Mouse (Mus musculus) heart, adult 2 months (tissue): ENCODE measurements around the gene Tiam1. TPM values are rescaled to one million over a fixed set of nuclear protein-coding genes. Genes with fewer than 3 reads are reported as not detected.

ENCODE experiments used
- DNase-seq, 2 experiments: peaks; one replicate each; pipeline ENCODE4 v3.0.0; 2021
- H3K27ac ChIP-seq: fragments of 200-600 bp; 2 replicates; pipeline ENCODE4 v1.8.1; 2022
- H3K27me3 ChIP-seq: fragments of 200-500 bp; 2 replicates; pipeline ENCODE4 v1.6.1; 2012; ENCODE audit warnings: mild to moderate bottlenecking, low read length, inconsistent platforms, mixed read lengths; ENCODE audit not compliant: control insufficient read depth, insufficient read depth
- H3K36me3 ChIP-seq: fragments of 200-500 bp; 2 replicates; pipeline ENCODE4 v1.6.1; 2012; ENCODE audit warnings: low read length, inconsistent platforms; ENCODE audit not compliant: control insufficient read depth, insufficient read depth
- H3K4me1 ChIP-seq: fragments of 200-500 bp; 2 replicates; pipeline ENCODE4 v1.6.1; 2011; ENCODE audit warnings: low read length; ENCODE audit not compliant: control insufficient read depth, insufficient read depth
- H3K4me3 ChIP-seq: fragments of 200-600 bp; 2 replicates; pipeline ENCODE4 v1.8.1; 2022
- H3K79me2 ChIP-seq: fragments of 200-500 bp; replicated peaks from 2 replicates; pipeline ENCODE4 v1.6.1; 2012; ENCODE audit warnings: mild to moderate bottlenecking, inconsistent platforms, low read length, moderate library complexity, mixed read lengths; ENCODE audit not compliant: control insufficient read depth, insufficient read depth
- H3K9ac ChIP-seq: fragments of 200-500 bp; 2 replicates; pipeline ENCODE4 v1.6.1; 2012; ENCODE audit warnings: low read depth, mild to moderate bottlenecking, control low read depth, inconsistent platforms, low read length, mixed read lengths
- CTCF ChIP-seq: fragments of 200-600 bp; IDR thresholded peaks from 2 replicates; pipeline ENCODE4 v1.8.1; 2022; ENCODE audit warnings: antibody characterized with exemption, mild to moderate bottlenecking, moderate library complexity
- EP300 ChIP-seq: fragments of 200-500 bp; IDR thresholded peaks from 2 replicates; pipeline ENCODE4 v1.6.1; 2011; ENCODE audit warnings: low read depth, low read length, control low read depth; ENCODE audit not compliant: insufficient read depth
- POLR2A ChIP-seq: fragments of 200-500 bp; IDR thresholded peaks from 2 replicates; pipeline ENCODE4 v1.6.1; 2011; ENCODE audit warnings: mild to moderate bottlenecking, low read depth, low read length, control low read depth; ENCODE audit not compliant: insufficient read depth
- WGBS: fragments of 180-500 bp; shearing (Covaris S2); methylation state at CpG from one replicate; pipeline ENCODE4 v1.1.7; 2018; 5-methylcytosine and 5-hydroxymethylcytosine counted together
- intact Hi-C: fragments of 180-260 bp; cut with DNase I; formaldehyde crosslinking; loops from one replicate; pipeline ENCODE4 v1.15.1; 2025
- polyA plus RNA-seq: library from polyadenylated mRNA; depleted of rRNA; stranded (reverse); fragments of >200 nt; gene quantifications from 2 replicates; pipeline ENCODE4 v1.2.3, GENCODE M21; 2012
- total RNA-seq, 2 experiments: library from RNA; stranded (reverse); gene quantifications; 2 replicates each; pipeline ENCODE4 v1.2.3; 2021

Tiam1 gene
- total and polyA plus RNA-seq, 3 experiments = 2.3 to 7.9 (median 4.4) TPM

DNA sequence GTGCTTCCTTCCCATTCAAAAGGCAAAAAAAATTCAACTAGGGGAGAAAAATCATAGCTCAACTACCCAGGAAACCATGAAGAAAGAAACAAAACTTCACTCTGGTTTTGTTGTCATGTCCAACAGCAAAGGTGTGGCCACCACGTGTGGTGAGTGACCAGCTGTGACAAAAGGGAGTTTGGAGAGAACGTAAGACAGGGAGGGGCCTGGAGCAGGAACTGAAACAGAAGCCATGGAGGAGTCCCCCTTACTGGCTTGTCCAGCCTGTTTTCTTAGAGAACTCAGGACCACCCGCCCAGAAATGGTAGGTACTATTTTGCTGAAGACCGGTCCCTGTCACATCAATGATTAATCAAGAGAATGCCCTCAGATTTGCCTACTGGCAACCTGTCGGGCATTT lies 342.1 kb downstream of the Tiam1 start:
- intact Hi-C loops = no loop called here
- no peak for TF ChIP-seq POLR2A
- TF ChIP-seq EP300 = no peak
- TF ChIP-seq CTCF = no peak
- H3K4me1 ChIP-seq = no peaks in the 10 kb centered on the region
- no peak for DNase-seq
- no peak overlapping the region for H3K27ac ChIP-seq
- no peaks in the 10 kb centered on the region for H3K27me3 ChIP-seq
- H3K9ac ChIP-seq = no peak overlapping the region
- H3K79me2 ChIP-seq = no peaks in the 10 kb centered on the region
- WGBS = 79% methylated on average over 5 of the region's 5 CpGs
- H3K4me3 ChIP-seq = no peak overlapping the region
- H3K36me3 ChIP-seq = no peaks in the 10 kb centered on the region

DNA sequence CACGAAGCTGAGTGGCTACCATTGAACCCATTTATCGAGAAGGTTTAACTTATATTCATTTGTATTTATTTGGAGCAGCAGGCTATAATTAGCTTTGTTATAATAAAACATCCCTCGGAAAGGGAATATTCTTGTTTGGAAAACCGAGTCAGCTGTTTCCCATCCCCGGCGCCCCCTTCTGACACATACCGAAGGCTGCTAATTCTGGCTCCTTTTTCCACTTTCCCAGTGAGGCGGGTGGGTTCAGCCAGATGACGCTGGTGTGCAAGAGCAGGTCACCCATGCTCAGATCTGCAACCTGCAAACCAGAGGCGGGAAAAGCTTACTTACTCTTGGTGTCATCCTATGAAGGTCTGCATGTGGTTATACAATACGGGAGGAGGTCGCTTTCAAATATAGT lies 343.8 kb downstream of the Tiam1 start:
- H3K4me3 ChIP-seq = no peak overlapping the region
- no peak for DNase-seq
- no peaks in the 10 kb centered on the region for H3K36me3 ChIP-seq
- no peak overlapping the region for H3K9ac ChIP-seq
- no peaks in the 10 kb centered on the region for H3K27me3 ChIP-seq
- WGBS = 69% methylated on average over 12 of the region's 12 CpGs
- no peaks in the 10 kb centered on the region for H3K79me2 ChIP-seq
- intact Hi-C loops = no loop called here
- H3K27ac ChIP-seq = no peak overlapping the region
- no peak for TF ChIP-seq EP300
- no peak for TF ChIP-seq CTCF
- no peak for TF ChIP-seq POLR2A
- no peaks in the 10 kb centered on the region for H3K4me1 ChIP-seq

DNA sequence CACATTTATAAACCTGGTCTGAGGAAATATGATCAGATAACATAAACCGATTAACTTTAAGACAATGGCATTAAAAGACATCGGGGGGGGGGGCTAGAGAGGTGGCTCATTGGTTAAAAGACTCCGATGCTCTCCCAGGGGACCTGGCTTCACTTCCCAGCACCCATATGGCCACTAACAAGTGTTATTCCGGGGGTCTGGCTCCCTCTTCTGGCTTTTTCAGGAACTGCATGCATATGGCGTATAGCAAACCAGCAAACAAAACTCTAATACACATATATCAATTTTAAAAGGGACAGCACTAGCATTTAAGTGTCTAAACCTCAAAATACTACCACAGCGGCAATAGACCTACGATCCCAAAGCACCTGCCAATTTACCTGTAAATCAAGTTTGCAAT lies 347.0 kb downstream of the Tiam1 start:
- H3K27ac ChIP-seq = no peak overlapping the region
- no peaks in the 10 kb centered on the region for H3K4me1 ChIP-seq
- no peak overlapping the region for H3K9ac ChIP-seq
- 88% methylated on average over 7 of the region's 7 CpGs for WGBS
- intact Hi-C loops = no loop called here
- no peaks in the 10 kb centered on the region for H3K27me3 ChIP-seq
- no peak for DNase-seq
- no peaks in the 10 kb centered on the region for H3K79me2 ChIP-seq
- peak; percentile 41 for TF ChIP-seq CTCF
- no peak for TF ChIP-seq EP300
- TF ChIP-seq POLR2A = no peak
- H3K36me3 ChIP-seq = no peaks in the 10 kb centered on the region
- no peak overlapping the region for H3K4me3 ChIP-seq

DNA sequence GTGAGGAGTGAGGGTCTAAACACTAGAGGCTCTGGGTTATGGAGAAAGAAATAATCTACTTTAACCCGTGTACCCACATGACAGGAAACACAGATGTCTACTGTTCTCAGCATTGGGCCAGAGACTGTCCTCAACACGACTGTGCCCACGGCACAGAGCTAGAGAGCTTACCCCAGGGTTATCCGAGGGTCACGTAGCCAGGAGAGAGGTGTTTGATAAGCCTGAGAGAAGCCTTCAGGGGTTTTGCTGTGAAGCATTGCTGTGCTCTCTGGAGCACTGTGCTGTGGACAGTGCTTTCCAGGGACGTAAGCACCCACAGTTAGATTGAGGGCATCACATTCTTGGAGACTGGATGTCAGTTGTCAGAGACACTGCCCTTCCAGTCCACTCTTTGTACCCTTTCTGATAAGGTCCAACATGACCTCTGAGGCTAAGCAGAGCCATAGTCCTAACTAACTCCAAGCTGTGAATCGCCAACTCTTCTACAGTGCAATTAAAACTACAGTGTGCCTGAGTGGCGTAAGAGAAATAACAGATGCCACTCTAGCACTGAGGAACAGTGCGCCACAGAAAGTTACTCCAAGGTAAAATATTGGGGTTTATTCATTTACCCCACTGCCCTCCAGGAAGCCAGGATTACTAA lies 353.7 kb downstream of the Tiam1 start:
- Histone ChIP-seq H3K36me3 (no peaks in the 10 kb centered on the region), H3K9ac (no peak overlapping the region), H3K27ac (no peak overlapping the region), H3K27me3 (no peaks in the 10 kb centered on the region), H3K79me2 (no peaks in the 10 kb centered on the region), H3K4me1 (no peaks in the 10 kb centered on the region), H3K4me3 (no peak overlapping the region)
- TF ChIP-seq CTCF (no peak), POLR2A (no peak), EP300 (no peak)
- DNase-seq = no peak
- 64% methylated on average over 9 of the region's 9 CpGs for WGBS
- intact Hi-C loops = no loop called here

DNA sequence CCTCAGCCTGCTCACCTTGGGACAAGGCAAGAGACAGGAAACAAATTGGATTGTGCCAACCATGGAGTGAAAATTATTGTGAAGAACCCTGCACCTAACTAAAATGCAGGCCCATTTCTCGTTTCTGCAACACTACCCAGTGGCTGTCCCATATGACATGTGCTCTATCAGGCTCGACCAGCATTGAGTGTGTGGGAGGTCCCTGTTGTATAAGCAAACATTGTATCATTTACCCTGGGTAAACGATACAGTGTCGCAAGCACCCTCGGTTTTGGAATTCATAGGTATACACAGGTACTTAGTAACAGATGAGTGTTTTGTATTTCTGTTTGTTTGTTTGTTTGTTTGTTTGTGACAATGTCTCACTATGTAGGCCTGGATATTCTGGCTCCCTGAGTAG lies 357.8 kb downstream of the Tiam1 start:
- no peaks in the 10 kb centered on the region for H3K27me3 ChIP-seq
- no peaks in the 10 kb centered on the region for H3K4me1 ChIP-seq
- DNase-seq = no peak
- intact Hi-C loops = no loop called here
- no peak for TF ChIP-seq POLR2A
- no peak for TF ChIP-seq EP300
- TF ChIP-seq CTCF = no peak
- no peaks in the 10 kb centered on the region for H3K79me2 ChIP-seq
- H3K4me3 ChIP-seq = no peak overlapping the region
- no peak overlapping the region for H3K9ac ChIP-seq
- H3K36me3 ChIP-seq = no peaks in the 10 kb centered on the region
- WGBS = 84% methylated on average over 5 of the region's 5 CpGs
- no peak overlapping the region for H3K27ac ChIP-seq

DNA sequence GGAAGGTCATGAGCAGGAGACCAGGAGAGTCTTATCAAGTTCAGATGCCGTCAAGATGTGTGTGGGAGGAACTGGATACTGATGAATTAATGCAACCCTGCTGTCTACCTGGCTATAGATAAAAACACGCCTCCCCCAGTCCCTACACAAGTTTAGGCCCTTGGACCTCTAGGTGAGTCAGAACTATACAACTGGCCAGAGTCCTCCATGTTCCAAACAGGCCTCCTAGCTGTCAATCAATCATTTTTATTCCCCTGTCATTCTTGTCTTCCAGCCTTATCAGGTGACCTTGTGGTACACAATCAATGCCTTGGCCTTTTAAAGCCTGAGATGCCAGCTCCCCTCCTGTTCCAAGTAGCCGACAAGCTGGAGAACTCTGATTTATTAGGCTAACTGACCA lies 363.9 kb downstream of the Tiam1 start:
- H3K4me1 ChIP-seq = no peaks in the 10 kb centered on the region
- no peaks in the 10 kb centered on the region for H3K36me3 ChIP-seq
- TF ChIP-seq EP300 (no peak), POLR2A (no peak), CTCF (no peak)
- H3K27me3 ChIP-seq = no peaks in the 10 kb centered on the region
- intact Hi-C loops = no loop called here
- no peak for DNase-seq
- no peak overlapping the region for H3K9ac ChIP-seq
- H3K27ac ChIP-seq = no peak overlapping the region
- H3K79me2 ChIP-seq = no peaks in the 10 kb centered on the region
- no peak overlapping the region for H3K4me3 ChIP-seq
- WGBS = 81% methylated on average over 3 of the region's 3 CpGs
